Mouse (Mus musculus) naive thymus-derived CD4-positive, alpha-beta T cell, adult 5 months (primary cell): ENCODE results near the gene Runx2. TPM values are rescaled to one million over a fixed set of nuclear protein-coding genes. Genes with fewer than 3 reads are reported as not detected.

Experiments used
- polyA plus RNA-seq: library from polyadenylated mRNA; unstranded; fragments of 100-300 nt; shearing (Covaris generic); gene quantifications from one replicate; pipeline ENCODE4 v1.2.1, GENCODE M21; 2017

Runx2 gene
- 0.53 TPM for polyA plus RNA-seq

DNA sequence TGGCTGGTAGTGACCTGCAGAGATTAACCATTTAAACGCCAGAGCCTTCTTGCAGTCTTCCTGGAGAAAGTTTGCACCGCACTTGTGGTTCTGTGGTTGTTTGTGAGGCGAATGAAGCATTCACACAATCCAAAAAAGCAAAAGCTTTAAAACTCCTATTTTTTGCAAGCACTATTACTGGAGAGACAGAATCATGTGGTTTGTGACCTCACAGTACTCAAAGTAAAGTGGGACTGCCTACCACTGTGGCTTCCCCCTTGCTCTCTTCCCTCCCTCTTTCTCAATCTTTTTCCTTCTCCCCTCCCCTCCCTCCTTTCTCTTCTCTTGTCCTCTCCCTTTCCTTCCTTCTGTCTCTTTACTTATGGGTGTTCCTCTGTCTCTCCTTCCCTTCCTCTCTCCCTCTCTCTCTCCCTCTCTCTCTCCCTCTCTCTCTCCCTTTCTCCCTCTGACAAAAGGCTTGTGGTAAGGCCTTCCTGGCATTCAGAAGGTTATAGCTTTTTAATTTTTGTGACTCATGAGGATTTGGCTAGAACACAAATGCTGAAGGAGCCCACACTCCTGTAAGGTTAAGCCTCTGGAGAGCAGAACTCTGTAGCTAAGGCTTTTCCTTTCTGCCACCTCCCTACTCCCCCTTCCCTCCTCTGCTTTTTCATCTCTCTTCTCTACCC, at the start of gene Runx2:
Gene Runx2 (minus strand): TSS at position 290 of the 668 bp plus-strand sequence.

DNA sequence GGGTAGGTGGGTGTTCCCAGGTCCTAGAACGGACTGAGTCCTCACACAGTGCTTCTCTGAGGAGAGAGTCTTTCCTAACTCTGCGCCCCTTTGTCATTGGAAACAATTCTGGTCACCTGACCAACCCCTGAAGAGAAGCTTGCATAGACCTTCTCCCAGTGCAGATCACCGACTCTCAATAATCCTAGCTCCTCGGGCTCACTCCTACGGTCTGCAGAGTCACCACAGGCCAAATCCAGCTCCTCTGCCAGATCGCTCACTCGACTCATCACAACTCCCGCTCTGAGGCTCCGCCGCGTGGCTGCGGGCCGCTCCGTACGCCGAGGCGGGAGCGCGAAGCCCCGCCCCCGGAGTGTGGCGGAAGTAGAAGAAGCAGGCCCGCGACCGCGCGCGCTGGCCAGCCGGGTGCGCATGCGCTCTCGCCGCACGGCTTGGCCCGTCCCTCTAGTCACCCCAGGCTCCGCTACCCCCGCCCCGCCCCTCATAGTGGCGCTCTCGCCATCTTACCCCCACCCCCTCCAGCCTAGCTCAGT, 37.8 kb downstream of the Runx2 start, which contains the start of gene Supt3:
Gene Supt3 (plus strand): TSS at position 415 of the 533 bp plus-strand sequence.

Other genes starting within 250 kb of the Runx2 start
- 18.8 TPM for gene Supt3, start 37.6 kb downstream of the Runx2 start, polyA plus RNA-seq